Mouse (Mus musculus) ovary, adult 18-20 months (tissue): Measurements from ENCODE around the gene Slc22a17.
A peak's percentile ranks its signal among the peaks of the same experiment; 100 is the strongest.

Experiments
- DNase-seq: peaks from one replicate; pipeline ENCODE4 v3.0.0; 2022; ENCODE audit warnings: low spot score, mixed read lengths

The Slc22a17 gene

GRCm38 (mm10) chr14:54863501-54864312, 49.2 kb downstream of the Slc22a17 start:
- DNase-seq = peak; percentile 88

GRCm38 (mm10) chr14:54860511-54860910, 52.4 kb downstream of the Slc22a17 start:
- no peak for DNase-seq

GRCm38 (mm10) chr14:54857891-54858290, 55.0 kb downstream of the Slc22a17 start:
- DNase-seq = no peak

GRCm38 (mm10) chr14:54856703-54857102, 56.2 kb downstream of the Slc22a17 start:
- DNase-seq = no peak
